Mouse (Mus musculus): ENCODE results near the gene Tcte1.

DNA sequence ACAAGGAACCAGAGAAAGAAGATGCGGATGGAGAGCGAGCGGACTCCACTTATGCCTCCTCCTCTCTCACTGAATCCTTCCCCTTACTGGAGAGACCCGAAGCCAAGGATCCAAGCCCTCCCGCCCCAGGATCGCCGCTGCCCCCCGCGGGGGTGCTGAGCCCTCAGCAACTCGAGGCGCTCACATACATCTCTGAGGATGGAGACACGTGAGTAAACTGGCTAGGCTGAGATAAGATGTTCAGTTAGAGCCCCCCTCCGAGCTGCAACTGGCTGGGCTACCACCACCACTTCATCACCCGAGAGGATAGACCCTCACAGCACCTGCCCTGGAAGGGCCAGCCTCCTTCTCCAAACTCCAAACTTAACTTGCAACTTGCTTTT is 32.9 kb downstream of the Tcte1 start:
- TF ChIP-seq GATA1 (IDR thresholded peaks at IDR 0.05; ENCODE audit: borderline replicate concordance, low read length) (no peak), FLI1 (IDR thresholded peaks at IDR 0.05; ENCODE audit: low read length) (no peak)

Measured in megakaryocyte, embryonic 14.5 days (primary cell).